Mouse (Mus musculus): ENCODE data around the gene Sap30bp. TPM values are rescaled to one million over a fixed set of nuclear protein-coding genes. Genes with fewer than 3 reads are reported as not detected.

Sap30bp gene
- polyA plus RNA-seq, 1 experiment, result 51.1 TPM

DNA sequence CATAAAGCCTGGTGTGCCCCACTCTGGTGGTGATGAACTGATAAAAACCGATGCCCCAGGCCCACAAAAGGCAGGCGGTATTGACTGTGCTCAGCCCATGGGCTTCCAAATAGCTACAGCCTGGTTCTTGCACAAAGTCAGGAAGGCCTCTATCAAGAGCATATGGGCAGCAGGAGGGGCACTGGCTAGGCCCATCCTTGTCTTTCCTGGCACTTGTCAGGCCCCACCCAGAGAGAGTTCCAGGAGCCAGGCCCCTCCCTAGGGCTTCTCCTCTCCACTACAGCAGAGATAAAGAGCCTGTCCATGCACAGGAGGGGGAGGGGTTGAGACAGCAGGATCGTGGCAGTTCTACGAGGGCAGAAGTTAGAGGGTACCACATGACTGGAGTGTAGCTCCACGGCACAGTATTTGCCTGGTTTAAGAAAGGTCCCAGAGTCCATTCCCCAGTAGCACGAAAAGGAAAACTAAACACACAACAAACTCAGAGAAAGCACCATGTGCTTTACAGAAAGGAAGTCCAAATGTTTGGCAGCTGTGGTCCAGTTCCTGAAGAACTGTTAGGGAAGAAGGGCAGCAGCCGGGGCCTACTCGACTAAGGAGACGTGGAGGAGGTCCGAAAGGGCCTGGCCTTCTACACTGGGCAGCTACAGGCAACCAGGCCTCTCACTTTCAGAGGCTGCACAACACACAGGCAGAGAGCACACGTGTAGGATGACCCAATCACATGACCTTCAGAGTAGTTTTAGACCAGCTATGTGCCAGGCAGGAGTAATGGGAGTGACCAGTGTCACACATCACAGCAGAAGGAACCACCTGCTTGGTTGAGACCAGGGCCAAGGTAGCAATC is 29.5 kb upstream of the Sap30bp start:
- no peak overlapping the region for H3K4me3 ChIP-seq (ENCODE audit: low read depth, low read length)
- H3K27me3 ChIP-seq (ENCODE audit: control insufficient read depth, insufficient read depth, low read length, poor library complexity, severe bottlenecking), result no peaks in the 10 kb centered on the region
- H3K9me3 ChIP-seq (replicated peaks; ENCODE audit: control insufficient read depth, insufficient read depth, low read length, poor library complexity, severe bottlenecking), result no peaks in the 10 kb centered on the region
- H3K9ac ChIP-seq (ENCODE audit: low read depth, poor library complexity, severe bottlenecking), result no peak overlapping the region
- TF ChIP-seq CTCF (IDR thresholded peaks at IDR 0.05; ENCODE audit: low read depth, low read length) (no peak), EP300 (IDR thresholded peaks at IDR 0.05; ENCODE audit: insufficient read depth, low read depth, low read length) (no peak), POLR2A (IDR thresholded peaks at IDR 0.05; ENCODE audit: insufficient read depth, low read length) (no peak)
- no peaks in the 10 kb centered on the region for H3K4me1 ChIP-seq (ENCODE audit: control insufficient read depth, insufficient read depth, low read length)
- no peaks in the 10 kb centered on the region for H3K36me3 ChIP-seq (ENCODE audit: control insufficient read depth, insufficient read depth, low read length, poor library complexity, severe bottlenecking)
- no peak overlapping the region for H3K27ac ChIP-seq (ENCODE audit: insufficient read depth, low read length)

DNA sequence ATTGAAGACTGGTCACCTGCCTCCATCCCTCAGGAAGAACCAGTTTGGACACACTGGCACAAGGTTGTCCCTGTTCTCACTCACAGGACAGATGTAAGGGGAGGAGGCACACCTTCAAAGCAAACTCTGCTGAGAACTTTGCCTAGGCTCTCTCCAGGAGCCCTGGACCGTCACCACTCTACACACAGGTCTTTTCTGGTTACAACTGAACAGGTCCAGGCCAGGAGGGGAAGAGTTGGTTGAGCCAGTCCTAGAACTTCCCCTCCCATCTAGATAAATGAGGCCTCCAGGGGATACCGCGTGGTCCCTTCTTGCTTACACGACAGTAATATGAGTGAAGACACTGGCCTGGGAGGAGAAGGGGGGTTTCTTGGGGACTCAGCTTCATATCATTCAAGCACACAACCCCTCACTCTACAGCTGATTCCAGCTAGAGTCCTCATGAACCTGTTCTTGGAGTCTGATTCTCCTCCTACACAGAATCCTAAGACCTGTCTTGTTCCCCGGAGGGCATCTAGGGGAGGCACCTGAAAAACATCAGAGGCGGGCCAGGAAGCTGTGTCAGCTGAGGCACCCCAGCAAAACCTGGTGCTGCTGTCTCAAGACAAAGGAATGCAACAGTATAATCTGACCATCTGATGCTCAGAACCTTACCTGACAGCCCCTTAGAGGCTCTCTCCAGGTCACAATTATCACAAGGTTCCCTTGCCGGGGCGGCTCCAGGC is 28.7 kb upstream of the Sap30bp start:
- Histone ChIP-seq H3K9ac (ENCODE audit: low read depth, poor library complexity, severe bottlenecking) (no peak overlapping the region), H3K9me3 (replicated peaks; ENCODE audit: control insufficient read depth, insufficient read depth, low read length, poor library complexity, severe bottlenecking) (no peaks in the 10 kb centered on the region), H3K4me1 (ENCODE audit: control insufficient read depth, insufficient read depth, low read length) (no peaks in the 10 kb centered on the region), H3K27me3 (ENCODE audit: control insufficient read depth, insufficient read depth, low read length, poor library complexity, severe bottlenecking) (no peaks in the 10 kb centered on the region), H3K4me3 (ENCODE audit: low read depth, low read length) (no peak overlapping the region), H3K27ac (ENCODE audit: insufficient read depth, low read length) (no peak overlapping the region), H3K36me3 (ENCODE audit: control insufficient read depth, insufficient read depth, low read length, poor library complexity, severe bottlenecking) (no peaks in the 10 kb centered on the region)
- TF ChIP-seq CTCF (IDR thresholded peaks at IDR 0.05; ENCODE audit: low read depth, low read length) (no peak), EP300 (IDR thresholded peaks at IDR 0.05; ENCODE audit: insufficient read depth, low read depth, low read length) (no peak), POLR2A (IDR thresholded peaks at IDR 0.05; ENCODE audit: insufficient read depth, low read length) (no peak)

DNA sequence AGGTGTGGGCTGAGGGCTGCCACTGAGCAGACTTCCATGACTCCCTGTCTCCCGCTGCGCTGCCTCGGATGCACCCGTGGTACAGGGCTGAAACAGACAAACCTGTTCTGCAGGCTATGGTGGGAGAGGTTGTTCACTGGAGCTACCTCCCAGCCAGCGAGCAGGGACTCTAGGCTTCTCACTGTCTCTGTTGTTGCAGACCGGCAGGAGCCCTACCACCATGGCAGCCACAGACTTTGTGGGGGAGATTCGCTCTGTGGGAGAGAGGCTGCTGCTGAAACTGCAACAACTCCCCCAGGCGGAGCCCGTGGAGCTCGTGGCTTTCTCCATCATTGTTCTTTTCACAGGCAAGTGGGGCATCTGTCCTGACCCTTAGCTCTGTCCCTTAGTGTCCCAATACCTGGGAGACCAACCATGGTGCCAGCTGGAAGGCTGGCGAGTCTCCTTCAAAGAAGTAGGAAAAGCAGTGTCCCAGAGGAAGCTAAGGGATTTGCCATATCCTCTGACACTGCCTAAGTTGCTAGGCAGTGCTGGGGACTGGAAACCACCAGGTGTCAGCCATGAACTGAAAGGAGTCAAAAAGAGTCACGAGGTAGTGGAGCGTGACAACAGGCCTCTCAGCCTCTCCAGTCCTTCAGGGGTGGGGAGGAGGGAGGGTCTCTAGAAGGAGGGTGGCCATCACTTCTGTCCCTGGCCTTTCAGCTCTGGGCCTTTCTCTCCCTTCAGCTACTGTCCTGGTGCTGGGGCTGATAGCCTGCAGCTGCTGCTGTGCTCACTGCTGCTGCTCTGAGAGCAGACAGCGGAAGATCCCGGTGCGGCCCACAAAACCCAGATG is 27.9 kb upstream of the Sap30bp start:
- Histone ChIP-seq H3K4me3 (ENCODE audit: low read depth, low read length) (no peak overlapping the region), H3K27me3 (ENCODE audit: control insufficient read depth, insufficient read depth, low read length, poor library complexity, severe bottlenecking) (no peaks in the 10 kb centered on the region), H3K27ac (ENCODE audit: insufficient read depth, low read length) (no peak overlapping the region), H3K4me1 (ENCODE audit: control insufficient read depth, insufficient read depth, low read length) (no peaks in the 10 kb centered on the region), H3K36me3 (ENCODE audit: control insufficient read depth, insufficient read depth, low read length, poor library complexity, severe bottlenecking) (no peaks in the 10 kb centered on the region), H3K9ac (ENCODE audit: low read depth, poor library complexity, severe bottlenecking) (no peak overlapping the region), H3K9me3 (replicated peaks; ENCODE audit: control insufficient read depth, insufficient read depth, low read length, poor library complexity, severe bottlenecking) (no peaks in the 10 kb centered on the region)
- TF ChIP-seq EP300 (IDR thresholded peaks at IDR 0.05; ENCODE audit: insufficient read depth, low read depth, low read length) (no peak), POLR2A (IDR thresholded peaks at IDR 0.05; ENCODE audit: insufficient read depth, low read length) (no peak), CTCF (IDR thresholded peaks at IDR 0.05; ENCODE audit: low read depth, low read length) (no peak)

DNA sequence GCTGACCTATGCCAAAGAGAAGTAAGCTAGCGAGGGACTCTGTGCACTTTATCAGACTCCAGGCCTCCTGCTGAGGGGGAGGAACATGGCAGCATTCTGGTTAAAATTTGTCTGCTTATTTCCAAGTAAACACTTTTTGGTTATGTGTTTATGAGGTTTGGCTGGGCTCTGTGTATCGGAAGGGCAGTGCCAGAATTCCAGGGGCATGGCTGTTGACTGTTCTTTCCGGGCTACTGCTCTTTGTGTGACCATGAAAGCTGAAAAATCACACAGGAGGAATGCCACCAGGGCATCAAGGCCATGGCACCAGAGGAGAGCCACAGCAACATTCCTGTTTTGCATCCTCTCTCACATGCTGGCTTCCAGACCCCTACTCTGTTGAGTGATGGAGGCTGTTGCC is 27.0 kb upstream of the Sap30bp start:
- Histone ChIP-seq H3K9me3 (replicated peaks; ENCODE audit: control insufficient read depth, insufficient read depth, low read length, poor library complexity, severe bottlenecking) (no peaks in the 10 kb centered on the region), H3K36me3 (ENCODE audit: control insufficient read depth, insufficient read depth, low read length, poor library complexity, severe bottlenecking) (no peaks in the 10 kb centered on the region), H3K9ac (ENCODE audit: low read depth, poor library complexity, severe bottlenecking) (no peak overlapping the region), H3K27ac (ENCODE audit: insufficient read depth, low read length) (no peak overlapping the region), H3K27me3 (ENCODE audit: control insufficient read depth, insufficient read depth, low read length, poor library complexity, severe bottlenecking) (no peaks in the 10 kb centered on the region), H3K4me1 (ENCODE audit: control insufficient read depth, insufficient read depth, low read length) (no peaks in the 10 kb centered on the region), H3K4me3 (ENCODE audit: low read depth, low read length) (no peak overlapping the region)
- TF ChIP-seq CTCF (IDR thresholded peaks at IDR 0.05; ENCODE audit: low read depth, low read length) (no peak), POLR2A (IDR thresholded peaks at IDR 0.05; ENCODE audit: insufficient read depth, low read length) (no peak)

DNA sequence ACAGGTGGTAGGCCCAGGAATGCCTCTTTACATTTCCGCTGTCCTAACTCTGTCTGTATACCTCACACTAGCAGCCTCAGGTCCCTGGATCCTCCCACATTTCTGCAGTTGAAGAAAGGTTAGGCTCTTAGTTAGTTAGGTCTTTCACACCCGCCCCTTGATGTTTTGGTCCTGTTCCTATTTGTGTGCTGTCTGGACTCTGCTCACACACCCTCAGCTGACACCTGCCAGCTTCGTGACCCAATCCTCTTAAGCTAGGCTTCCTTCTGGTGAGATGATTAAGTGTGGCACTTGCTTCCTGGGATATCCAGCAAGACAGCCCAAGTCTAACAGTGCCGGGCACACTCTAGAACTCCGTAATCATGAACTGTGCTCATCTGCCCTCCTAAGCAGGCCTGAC is 26.6 kb upstream of the Sap30bp start:
- H3K9ac ChIP-seq (ENCODE audit: low read depth, poor library complexity, severe bottlenecking), result no peak overlapping the region
- no peak overlapping the region for H3K4me3 ChIP-seq (ENCODE audit: low read depth, low read length)
- no peak for TF ChIP-seq EP300 (IDR thresholded peaks at IDR 0.05; ENCODE audit: insufficient read depth, low read depth, low read length)
- no peak for TF ChIP-seq CTCF (IDR thresholded peaks at IDR 0.05; ENCODE audit: low read depth, low read length)
- no peak for TF ChIP-seq POLR2A (IDR thresholded peaks at IDR 0.05; ENCODE audit: insufficient read depth, low read length)
- H3K36me3 ChIP-seq (ENCODE audit: control insufficient read depth, insufficient read depth, low read length, poor library complexity, severe bottlenecking), result no peaks in the 10 kb centered on the region
- no peaks in the 10 kb centered on the region for H3K4me1 ChIP-seq (ENCODE audit: control insufficient read depth, insufficient read depth, low read length)
- no peaks in the 10 kb centered on the region for H3K27me3 ChIP-seq (ENCODE audit: control insufficient read depth, insufficient read depth, low read length, poor library complexity, severe bottlenecking)
- no peak overlapping the region for H3K27ac ChIP-seq (ENCODE audit: insufficient read depth, low read length)
- H3K9me3 ChIP-seq (replicated peaks; ENCODE audit: control insufficient read depth, insufficient read depth, low read length, poor library complexity, severe bottlenecking), result no peaks in the 10 kb centered on the region
